Mouse (Mus musculus) macrophage (primary cell): ENCODE data around the gene Gm44596. TPM values are rescaled to one million over a fixed set of nuclear protein-coding genes. Genes with fewer than 3 reads are reported as not detected.

Source experiments
- H3K27ac ChIP-seq: fragments of 350-480 bp; formaldehyde crosslinking; 2 replicates; pipeline ENCODE4 v1.9.0; 2021
- H3K36me3 ChIP-seq: fragments of 350-480 bp; formaldehyde crosslinking; 2 replicates; pipeline ENCODE4 v1.9.0; 2021; ENCODE audit errors: inconsistent target
- H3K4me3 ChIP-seq: fragments of 350-480 bp; formaldehyde crosslinking; 2 replicates; pipeline ENCODE4 v1.9.0; 2021; ENCODE audit errors: inconsistent target
- H3K79me2 ChIP-seq: fragments of 350-480 bp; formaldehyde crosslinking; 2 replicates; pipeline ENCODE4 v1.9.0; 2021; ENCODE audit errors: inconsistent target
- WGBS: methylation state at CpG from one replicate; pipeline ENCODE4 v1.1.7; 2026; ENCODE audit warnings: inconsistent platforms; ENCODE audit not compliant: missing documents; 5-methylcytosine and 5-hydroxymethylcytosine counted together
- polyA plus RNA-seq: library from polyadenylated mRNA; stranded (reverse); fragments of 250-400 nt; gene quantifications from 3 replicates; pipeline ENCODE4 v1.2.4, GENCODE M21; 2018; ENCODE audit warnings: inconsistent platforms

Gm44596 gene
- polyA plus RNA-seq, 1 experiment from 2014 or later: not detected

GRCm38 (mm10) chr6:128399421-128400185, 24.3 kb downstream of the Gm44596 start:
- H3K4me3 ChIP-seq: no peak overlapping the region
- no peak overlapping the region for H3K27ac ChIP-seq
- WGBS: 85% methylated on average over 15 of the region's 21 CpGs
- no peaks in the 10 kb centered on the region for H3K79me2 ChIP-seq
- no peaks in the 10 kb centered on the region for H3K36me3 ChIP-seq

GRCm38 (mm10) chr6:128404708-128405107, 29.4 kb downstream of the Gm44596 start:
- Histone ChIP-seq H3K27ac (no peak overlapping the region), H3K36me3 (no peaks in the 10 kb centered on the region), H3K4me3 (no peak overlapping the region), H3K79me2 (no peaks in the 10 kb centered on the region)
- WGBS: 45% methylated on average over 5 of the region's 5 CpGs

- H3K27ac ChIP-seq: no peak overlapping the region
- no peak overlapping the region for H3K4me3 ChIP-seq
- H3K79me2 ChIP-seq: no peaks in the 10 kb centered on the region
- H3K36me3 ChIP-seq: no peaks in the 10 kb centered on the region
- 58% methylated on average over 7 of the region's 7 CpGs for WGBS
These were observed 33.3 kb downstream of the Gm44596 start for GRCm38 (mm10) chr6:128408544-128409125.

GRCm38 (mm10) chr6:128410305-128410704, 35.0 kb downstream of the Gm44596 start:
- Histone ChIP-seq H3K27ac (no peak overlapping the region), H3K4me3 (no peak overlapping the region), H3K79me2 (no peaks in the 10 kb centered on the region), H3K36me3 (no peaks in the 10 kb centered on the region)
- WGBS: 96% methylated on average over 13 of the region's 13 CpGs

- Histone ChIP-seq H3K27ac (no peak overlapping the region), H3K4me3 (no peak overlapping the region), H3K36me3 (no peaks in the 10 kb centered on the region), H3K79me2 (no peaks in the 10 kb centered on the region)
- 28% methylated on average over 3 of the region's 3 CpGs for WGBS
These were observed 35.8 kb downstream of the Gm44596 start for GRCm38 (mm10) chr6:128411115-128411514.

GRCm38 (mm10) chr6:128416169-128416568, 40.9 kb downstream of the Gm44596 start:
- 94% methylated on average over 5 of the region's 5 CpGs for WGBS
- Histone ChIP-seq H3K36me3 (no peaks in the 10 kb centered on the region), H3K27ac (no peak overlapping the region), H3K79me2 (no peaks in the 10 kb centered on the region), H3K4me3 (no peak overlapping the region)

GRCm38 (mm10) chr6:128418076-128418475, 42.8 kb downstream of the Gm44596 start:
- Histone ChIP-seq H3K79me2 (no peaks in the 10 kb centered on the region), H3K4me3 (no peak overlapping the region), H3K27ac (no peak overlapping the region), H3K36me3 (no peaks in the 10 kb centered on the region)
- 88% methylated on average over 1 of the region's 1 CpGs for WGBS

- peaks cover 5% of the 10 kb centered on the region; the same call in 1 of the 2 replicates for H3K79me2 ChIP-seq
- 62% methylated on average over 2 of the region's 2 CpGs for WGBS
- H3K27ac ChIP-seq: no peak overlapping the region
- H3K4me3 ChIP-seq: no peak overlapping the region
- H3K36me3 ChIP-seq: no peaks in the 10 kb centered on the region
These were observed 45.7 kb downstream of the Gm44596 start for GRCm38 (mm10) chr6:128421036-128421435.

- no peak overlapping the region for H3K27ac ChIP-seq
- H3K36me3 ChIP-seq: no peaks in the 10 kb centered on the region
- no peak overlapping the region for H3K4me3 ChIP-seq
- H3K79me2 ChIP-seq: peaks cover 5% of the 10 kb centered on the region; the same call in 1 of the 2 replicates
- WGBS: 92% methylated on average over 3 of the region's 3 CpGs
These were observed 46.2 kb downstream of the Gm44596 start for GRCm38 (mm10) chr6:128421480-128421879.

- Histone ChIP-seq H3K4me3 (peak overlapping the region; percentile 72), H3K79me2 (peaks cover 5% of the 10 kb centered on the region; the same call in 1 of the 2 replicates), H3K36me3 (no peaks in the 10 kb centered on the region), H3K27ac (peak overlapping the region; percentile 92)
- WGBS: 33% methylated on average over 13 of the region's 16 CpGs
These were observed 48.4 kb downstream of the Gm44596 start for GRCm38 (mm10) chr6:128423496-128424268.

GRCm38 (mm10) chr6:128424269-128425019, 49.1 kb downstream of the Gm44596 start, which contains the start of gene Itfg2:
TSS of gene Itfg2 (minus strand) at chr6:128424931.
- WGBS: under 1% methylated on average over 42 of the region's 42 CpGs
- H3K27ac ChIP-seq: peak within 1 kb of the TSS; percentile 92
- H3K79me2 ChIP-seq: peaks cover 5% of the 10 kb centered on the region; the same call in 1 of the 2 replicates
- no peaks in the 10 kb centered on the region for H3K36me3 ChIP-seq
- peak within 1 kb of the TSS; percentile 72 for H3K4me3 ChIP-seq

- H3K27ac ChIP-seq: peak overlapping the region; percentile 92
- WGBS: 38% methylated on average over 9 of the region's 9 CpGs
These were observed 49.7 kb downstream of the Gm44596 start for GRCm38 (mm10) chr6:128425046-128425445.

GRCm38 (mm10) chr6:128427571-128427970, 52.3 kb downstream of the Gm44596 start:
- Histone ChIP-seq H3K79me2 (peaks cover 5% of the 10 kb centered on the region; the same call in 1 of the 2 replicates), H3K36me3 (peaks cover 24% of the 10 kb centered on the region), H3K27ac (no peak overlapping the region), H3K4me3 (no peak overlapping the region)
- WGBS: 97% methylated on average over 5 of the region's 5 CpGs

More at GRCm38 (mm10) chr6:128425046-128425445, 49.7 kb downstream of the Gm44596 start:
- Histone ChIP-seq H3K36me3 (peaks cover 2% of the 10 kb centered on the region; the same call in 1 of the 2 replicates), H3K4me3 (peak overlapping the region; percentile 72), H3K79me2 (peaks cover 5% of the 10 kb centered on the region; the same call in 1 of the 2 replicates)

- H3K4me3 ChIP-seq: no peak overlapping the region
- no peaks in the 10 kb centered on the region for H3K79me2 ChIP-seq
- WGBS: 92% methylated on average over 2 of the region's 2 CpGs
- peaks cover 42% of the 10 kb centered on the region for H3K36me3 ChIP-seq
- H3K27ac ChIP-seq: no peak overlapping the region
These were observed 54.0 kb downstream of the Gm44596 start for GRCm38 (mm10) chr6:128429300-128429699.
